15 mouse cellular contexts compared by ENCODE assay signal in the genomic region with DNA sequence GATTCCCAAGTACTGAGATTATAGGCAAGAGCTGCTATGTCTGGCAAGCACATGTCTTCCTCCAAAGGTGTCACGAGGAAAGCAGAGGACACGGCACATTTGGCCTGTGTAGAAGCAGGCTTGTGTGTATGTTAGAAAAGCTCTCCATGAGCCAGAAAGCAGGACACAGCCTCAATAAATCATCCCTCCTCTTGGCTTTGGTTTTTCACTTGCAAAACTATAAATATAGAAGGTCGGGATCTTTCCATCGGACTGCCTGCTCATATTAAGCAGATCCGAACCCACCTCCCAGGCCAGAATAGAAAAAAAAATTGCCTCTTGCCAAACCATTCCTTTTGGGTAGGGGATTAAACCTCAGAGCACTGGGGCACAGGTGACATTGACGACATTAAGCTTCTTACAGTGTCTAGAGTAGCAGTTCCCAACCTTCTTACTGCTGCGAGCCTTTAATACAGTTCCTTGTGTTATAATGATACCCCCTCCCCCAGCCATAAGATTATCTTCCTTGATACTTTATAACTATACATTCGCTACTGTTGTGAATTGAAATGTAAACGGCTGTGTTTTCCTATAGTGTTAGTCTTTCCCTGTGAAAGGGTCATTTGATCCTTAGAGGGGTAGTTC.
"Had no signal": no experiment of that assay in that cellular context is flagged by ENCODE, and none has a peak within 500 bp of the region (broad histone marks: within the 10 kb centered on the region; RNA-seq: fewer than 3 reads in every experiment).

No protein-coding gene starts in this region.

- H3K36me3 ChIP-seq: limb, embryonic 12.5 days; midbrain, embryonic 12.5 days; neural tube, embryonic 15.5 days had no signal

- H3K4me3 ChIP-seq: layer of hippocampus, adult 2 months; limb, embryonic 12.5 days; midbrain, embryonic 12.5 days; neural tube, embryonic 15.5 days had no signal

- H3K27ac ChIP-seq: layer of hippocampus, adult 2 months; limb, embryonic 12.5 days; liver, embryonic 14.5 days; midbrain, embryonic 12.5 days; neural tube, embryonic 15.5 days had no signal

- H3K9me3 ChIP-seq: limb, embryonic 12.5 days; midbrain, embryonic 12.5 days; neural tube, embryonic 15.5 days had no signal

- H3K4me1 ChIP-seq: limb, embryonic 12.5 days; midbrain, embryonic 12.5 days; neural tube, embryonic 15.5 days had no signal

- H3K9ac ChIP-seq: limb, embryonic 12.5 days; liver, embryonic 14.5 days; midbrain, embryonic 12.5 days; neural tube, embryonic 15.5 days had no signal

- DNase-seq: kidney, adult 9 months; kidney, postnatal 10 days; kidney, postnatal 4 days; liver; lung, adult 18-20 months; lung, postnatal 10 days; right cerebral cortex, adult 18-20 months; right cerebral cortex, postnatal 25 days; thymus, postnatal 36 days had no signal

- H3K4me2 ChIP-seq: limb, embryonic 12.5 days; midbrain, embryonic 12.5 days; neural tube, embryonic 15.5 days had no signal

- ATAC-seq: intestine, postnatal 0 days had no signal

- H3K27me3 ChIP-seq: limb, embryonic 12.5 days; midbrain, embryonic 12.5 days; neural tube, embryonic 15.5 days had no signal
